Mouse (Mus musculus) hindlimb bud, embryonic 11.5 days (tissue): ENCODE measurements around the gene Gm1527.
"Not testable (repeated sequence)": the region's sequence is repeated elsewhere in the genome, so short reads cannot be mapped to it uniquely, and the experiment has no call there.

Experiments
- DNase-seq: peaks from one replicate; pipeline ENCODE4 v3.0.0-alpha.2; 2012; ENCODE audit warnings: low read depth, low spot score; ENCODE audit errors: extremely low spot score

Gene Gm1527

GRCm38 (mm10) chr3:28892317-28892716 lies at the start of gene Gm1527:
Gene Gm1527 (plus strand): TSS chr3:28892617.
- DNase-seq: no peak

DNA sequence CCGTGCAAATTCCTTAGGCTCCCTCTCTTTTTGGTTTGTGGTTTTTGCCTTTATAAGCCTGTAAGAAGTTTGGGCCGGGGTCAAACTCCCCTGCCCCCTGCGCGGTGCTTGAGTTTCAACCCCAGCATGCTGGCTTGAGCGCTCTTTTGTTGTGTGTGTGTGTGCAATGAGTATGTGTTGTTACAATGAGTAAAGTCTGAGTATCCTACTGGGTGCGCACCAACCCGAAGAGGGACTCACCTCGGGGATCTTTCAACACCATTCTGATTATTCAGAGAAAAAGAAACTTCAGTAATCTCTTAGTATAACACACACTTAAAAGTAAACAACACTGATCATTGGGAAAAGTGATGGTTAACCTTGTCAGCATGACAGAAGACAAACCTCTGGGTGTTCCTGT lies 49.2 kb upstream of the Gm1527 start:
- no peak for DNase-seq

GRCm38 (mm10) chr3:28847115-28847514 lies 45.3 kb upstream of the Gm1527 start:
- no peak for DNase-seq

DNA sequence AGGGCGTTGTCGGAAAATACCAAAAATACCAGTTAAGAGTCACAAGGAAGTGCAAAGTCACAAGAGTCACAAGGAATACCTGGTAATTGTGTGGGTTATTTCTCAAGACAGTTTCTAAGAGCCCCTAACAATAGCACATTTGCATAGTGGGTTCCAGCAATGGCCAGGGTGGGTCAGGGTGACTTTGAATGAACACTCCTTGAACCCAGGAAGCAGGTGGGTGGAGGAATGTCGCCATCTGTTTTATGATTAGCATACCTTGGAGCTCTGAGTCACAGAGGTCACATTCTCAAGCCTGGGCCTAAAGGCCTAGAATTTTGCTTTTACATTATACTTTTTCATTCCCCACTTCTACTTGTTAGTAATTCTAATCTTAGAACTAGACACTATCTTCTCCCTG lies 40.2 kb upstream of the Gm1527 start:
- not testable (repeated sequence) for DNase-seq

- DNase-seq: not testable (repeated sequence)
Measured at GRCm38 (mm10) chr3:28859630-28860392, 32.6 kb upstream of the Gm1527 start.

DNA sequence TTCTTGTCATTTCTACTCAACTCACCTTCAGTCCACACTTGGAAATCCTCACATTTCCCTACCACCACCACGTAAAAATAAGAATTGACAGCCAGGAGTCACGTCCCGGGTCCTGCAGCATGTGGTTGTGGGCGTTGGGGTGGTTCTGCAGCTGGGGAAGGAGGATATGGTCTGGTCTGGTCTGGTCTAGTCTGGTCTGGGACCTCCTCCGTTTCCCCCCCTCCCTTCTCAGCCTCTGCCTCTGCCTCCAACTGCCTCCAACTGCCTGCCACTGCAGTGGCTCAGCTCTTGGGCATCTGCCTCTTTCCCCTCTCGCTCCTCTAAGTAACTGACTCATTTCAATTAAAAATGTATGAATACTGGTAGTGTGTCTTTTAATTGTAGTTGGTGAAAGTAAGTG lies 4.5 kb downstream of the Gm1527 start:
- not testable (repeated sequence) for DNase-seq

GRCm38 (mm10) chr3:28965931-28966330 lies 73.5 kb downstream of the Gm1527 start:
- no peak for DNase-seq

GRCm38 (mm10) chr3:28968851-28969250 lies 76.4 kb downstream of the Gm1527 start:
- peak; percentile 47 for DNase-seq
